Mouse (Mus musculus): Measurements from ENCODE around the gene Calm5.
"Not testable (repeated sequence)": the region's sequence is repeated elsewhere in the genome, so short reads cannot be mapped to it uniquely, and the experiment has no call there.

Calm5 gene

DNA sequence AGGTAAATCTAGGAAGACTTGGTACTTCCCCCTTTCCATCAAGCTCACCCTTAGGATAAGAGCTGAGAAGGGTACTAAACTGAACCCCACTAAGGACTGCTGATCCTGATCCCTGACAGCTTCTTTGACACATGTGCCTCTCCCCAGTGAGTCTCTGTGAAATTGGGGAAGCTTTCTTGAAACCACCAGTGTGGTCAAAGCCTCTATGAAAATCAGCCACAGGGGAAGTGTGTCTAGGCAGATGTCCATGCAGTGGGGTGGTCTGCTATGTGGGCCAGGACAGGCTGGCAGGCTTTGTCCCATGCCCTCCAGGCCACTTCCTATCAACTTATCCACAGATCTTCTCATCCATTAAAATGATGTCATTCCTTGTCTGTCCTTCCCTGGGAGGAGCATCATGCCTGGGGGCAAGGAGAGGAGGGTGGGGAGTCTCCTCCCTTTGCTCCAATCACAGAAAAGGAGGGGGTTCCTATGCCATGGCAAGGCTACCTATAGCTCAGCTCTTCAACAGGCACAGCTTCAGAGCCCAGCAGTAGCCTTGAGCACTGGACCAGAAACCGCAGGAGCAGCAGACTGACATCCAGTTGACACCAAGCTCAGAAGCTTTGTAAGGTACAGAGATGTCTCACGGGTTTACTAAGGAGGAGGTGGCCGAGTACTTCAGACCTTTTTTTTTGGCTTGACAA, at the start of gene Calm5:
TSS of gene Calm5 (plus strand) at position 526 of the 686 bp plus-strand sequence.
- not testable (repeated sequence) for DNase-seq (ENCODE audit: low spot score in 2 of 2)

DNA sequence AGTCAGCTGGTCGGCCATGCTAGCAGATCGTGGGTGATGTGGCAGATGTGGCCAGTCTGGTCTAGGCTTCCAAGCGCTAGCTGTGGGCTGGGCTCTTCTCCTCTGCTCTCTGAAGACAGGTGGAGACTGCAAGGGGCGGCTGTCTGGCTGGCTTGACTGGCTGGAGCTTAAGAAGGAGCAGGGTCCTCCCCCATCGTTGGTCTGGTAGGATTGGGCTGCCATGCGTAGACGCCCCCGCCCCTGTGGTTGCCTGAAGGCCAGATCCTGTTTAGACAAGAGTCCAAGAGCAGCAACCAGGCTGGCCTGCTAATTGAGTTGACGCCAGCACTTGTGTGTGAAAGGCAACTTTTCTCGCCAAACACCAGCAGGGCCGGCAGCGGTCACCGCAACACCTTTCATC, 49.8 kb upstream of the Calm5 start, which contains the start of gene Calml3:
TSS of gene Calml3 (minus strand) at position 131 of the 400 bp plus-strand sequence.
- DNase-seq (ENCODE audit: low spot score in 2 of 2) = no peak

DNA sequence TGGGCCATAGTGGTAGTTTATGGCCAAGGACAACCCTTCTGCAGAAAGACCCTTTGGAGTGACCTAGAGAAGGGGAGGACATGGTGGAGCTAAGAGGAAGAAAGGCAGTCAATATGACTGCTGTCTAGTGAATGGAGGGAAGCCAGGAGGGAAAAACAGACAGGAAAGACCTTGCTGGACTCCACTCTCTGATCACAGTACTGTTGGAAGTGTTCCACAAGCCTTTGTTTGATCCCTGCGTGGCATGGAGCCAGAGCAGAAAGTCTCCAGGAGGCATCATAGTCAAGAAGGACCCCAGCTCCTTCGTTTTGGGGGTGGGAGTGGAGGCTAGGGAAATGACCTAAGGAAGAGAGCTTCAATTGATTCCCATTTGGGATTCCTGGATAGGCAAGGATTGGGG, 48.8 kb upstream of the Calm5 start:
- no peak for DNase-seq (ENCODE audit: low spot score in 2 of 2)

DNA sequence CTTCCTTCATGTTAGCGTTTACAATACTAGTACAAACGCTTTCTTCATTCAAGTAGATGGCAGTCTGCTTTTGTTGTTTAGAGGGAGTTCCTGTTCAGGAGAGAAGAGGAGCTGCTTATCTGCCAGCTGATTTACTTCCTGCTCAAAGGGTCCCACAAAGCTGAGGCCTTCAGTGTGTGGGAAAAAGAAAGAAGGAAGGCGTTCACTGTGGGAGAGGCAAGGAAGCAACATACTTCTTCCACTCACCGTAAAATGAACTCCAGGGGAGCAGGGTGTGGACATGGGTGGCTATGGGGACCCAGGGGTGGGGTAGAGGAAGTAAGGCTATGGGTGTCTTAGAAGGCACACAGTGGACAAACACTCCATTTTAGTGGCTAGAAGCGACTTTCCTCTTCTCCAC, 48.3 kb upstream of the Calm5 start:
- no peak for DNase-seq (ENCODE audit: low spot score in 2 of 2)

DNA sequence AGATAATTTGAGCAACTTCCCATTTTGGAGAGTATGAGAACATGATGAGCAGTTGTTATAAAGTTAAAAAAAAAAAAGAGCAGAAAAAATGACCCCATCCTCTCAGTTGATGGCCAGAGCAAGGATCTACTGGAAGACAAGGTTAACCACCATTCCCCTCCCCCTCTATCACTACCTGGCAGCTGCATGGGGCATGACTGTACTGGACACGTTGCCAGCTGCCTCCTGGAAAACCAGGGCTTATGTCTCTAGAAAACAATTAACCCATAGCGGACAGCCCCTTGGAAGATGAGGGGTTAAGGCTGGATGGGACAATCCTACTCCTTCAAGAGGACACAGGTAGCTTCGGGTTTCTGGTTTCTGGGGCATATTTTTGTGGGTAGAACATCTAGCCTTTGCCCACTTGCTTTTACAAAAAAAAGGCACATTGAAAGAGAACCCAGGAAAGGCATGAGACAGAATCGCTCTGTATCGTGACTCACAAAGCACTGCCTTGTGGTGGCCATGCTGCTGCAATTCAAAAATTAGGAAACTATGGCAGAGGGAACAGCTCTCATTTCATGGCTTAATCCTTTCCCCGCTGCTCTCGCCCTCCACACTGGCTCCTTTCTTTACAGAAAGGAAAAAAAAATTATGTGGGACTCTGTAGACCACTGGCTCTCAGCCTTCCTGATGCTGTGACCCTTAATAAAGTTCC, 46.7 kb upstream of the Calm5 start:
- DNase-seq (ENCODE audit: low spot score in 2 of 2) = no peak

DNA sequence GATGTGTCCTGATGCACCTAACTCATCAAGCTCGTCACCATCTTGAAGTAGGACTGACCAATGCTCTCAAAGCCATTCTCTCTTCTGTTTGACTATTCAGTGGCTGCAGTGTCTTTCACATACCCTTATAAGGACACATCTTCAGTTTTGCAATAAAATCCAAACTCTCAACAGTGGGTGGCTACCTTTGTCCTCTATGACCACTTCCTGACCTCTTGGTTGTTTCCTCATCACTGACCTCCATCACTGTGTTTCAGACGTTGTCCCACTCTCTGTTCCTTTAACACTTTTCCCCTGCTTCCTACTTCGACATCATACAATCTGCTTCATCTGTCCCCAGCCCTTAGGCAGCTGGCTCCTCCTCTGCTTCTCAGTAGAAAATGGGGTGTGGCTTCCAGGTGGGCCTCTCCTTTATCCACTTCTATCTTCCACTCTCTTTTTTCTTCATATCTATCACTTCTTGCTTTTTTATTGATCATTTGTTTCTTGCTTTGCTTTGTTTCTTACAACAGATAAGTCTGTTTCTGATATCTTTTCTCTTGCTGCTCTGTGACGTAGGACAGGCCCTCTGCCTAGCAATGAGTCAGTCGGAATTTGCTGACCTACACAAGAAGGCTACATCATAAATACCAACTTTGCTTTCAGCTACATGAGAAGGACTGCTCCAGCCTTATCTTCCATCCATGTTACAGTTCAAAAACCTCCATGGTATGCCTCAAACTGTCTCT, 35.8 kb upstream of the Calm5 start:
- DNase-seq (ENCODE audit: low spot score in 2 of 2) = no peak

DNA sequence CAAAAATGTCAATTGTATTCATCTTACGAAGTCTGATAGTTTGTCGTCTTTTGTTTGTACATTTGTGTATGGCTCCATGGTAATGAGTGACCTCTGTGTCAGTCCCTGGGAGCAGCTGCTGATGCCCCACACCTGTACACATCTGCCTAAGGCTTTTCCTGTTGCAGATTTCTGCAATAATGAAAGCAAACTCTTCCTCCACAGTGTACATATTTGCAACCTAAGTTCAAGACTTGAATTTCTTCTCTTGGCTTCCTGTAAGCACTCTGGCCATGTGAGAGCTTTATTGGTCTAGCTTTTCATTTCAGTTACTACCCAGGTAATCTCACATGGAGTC, 35.3 kb upstream of the Calm5 start:
- no peak for DNase-seq (ENCODE audit: low spot score in 2 of 2)

DNA sequence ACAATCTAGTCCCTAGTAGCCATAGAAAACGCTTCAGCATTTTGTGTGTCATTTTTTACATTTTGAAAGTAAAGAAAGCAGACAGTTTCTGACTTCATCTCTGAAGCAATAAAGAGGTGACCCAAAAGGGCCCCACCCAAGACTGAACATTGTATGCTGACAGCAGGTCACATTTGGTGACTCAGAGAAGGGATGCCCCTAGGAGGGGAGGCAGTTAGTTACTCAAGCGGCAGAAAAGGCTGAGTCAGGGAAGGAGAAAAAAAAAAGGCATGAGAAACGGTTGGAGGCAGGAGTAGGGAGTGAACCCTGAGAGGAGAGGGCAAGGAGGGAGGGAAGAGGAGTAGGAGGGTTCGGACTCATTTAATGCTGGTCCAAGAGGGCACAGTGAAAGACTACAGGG, 31.9 kb upstream of the Calm5 start:
- DNase-seq (ENCODE audit: low spot score in 2 of 2) = no peak

DNA sequence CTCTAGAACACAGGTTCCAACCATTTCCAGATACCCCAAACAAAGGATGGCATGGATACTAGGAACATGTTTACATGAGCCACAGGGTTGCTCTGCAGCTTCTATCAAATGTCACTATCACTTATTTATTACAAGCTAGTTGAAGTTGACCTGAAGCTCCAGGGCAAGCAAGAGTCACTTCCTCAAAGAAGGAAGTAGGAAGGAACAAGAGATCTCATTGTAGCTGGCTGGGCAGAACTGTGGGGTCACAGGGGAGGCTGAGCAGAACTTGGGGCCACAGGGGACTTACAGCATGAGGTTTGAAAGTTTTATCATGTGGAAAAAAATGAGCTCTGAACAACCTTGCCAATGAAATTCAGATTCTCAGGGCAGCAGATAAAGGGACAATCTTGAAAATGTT, 28.2 kb upstream of the Calm5 start:
- DNase-seq (ENCODE audit: low spot score in 2 of 2) = no peak

DNA sequence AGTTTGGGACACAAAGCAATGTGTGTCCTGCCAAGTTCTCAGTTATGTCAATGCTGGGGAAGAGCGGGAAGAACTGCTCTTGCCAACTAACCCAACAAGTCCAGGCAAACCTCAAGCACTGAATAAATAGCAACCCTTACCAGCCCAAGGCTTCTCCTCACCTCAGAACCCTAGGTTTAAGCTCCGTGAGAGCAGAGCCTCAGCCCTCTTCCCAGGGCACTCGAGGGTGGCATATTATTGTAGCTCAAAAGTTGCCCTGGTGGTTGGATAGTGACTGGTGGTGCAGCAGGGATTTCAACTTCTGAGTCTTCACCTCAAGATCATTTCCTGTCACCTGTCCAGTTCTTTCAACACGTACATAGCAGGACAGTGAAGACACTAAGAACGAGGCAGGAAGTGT, 22.4 kb upstream of the Calm5 start:
- DNase-seq (ENCODE audit: low spot score in 2 of 2) = no peak

DNA sequence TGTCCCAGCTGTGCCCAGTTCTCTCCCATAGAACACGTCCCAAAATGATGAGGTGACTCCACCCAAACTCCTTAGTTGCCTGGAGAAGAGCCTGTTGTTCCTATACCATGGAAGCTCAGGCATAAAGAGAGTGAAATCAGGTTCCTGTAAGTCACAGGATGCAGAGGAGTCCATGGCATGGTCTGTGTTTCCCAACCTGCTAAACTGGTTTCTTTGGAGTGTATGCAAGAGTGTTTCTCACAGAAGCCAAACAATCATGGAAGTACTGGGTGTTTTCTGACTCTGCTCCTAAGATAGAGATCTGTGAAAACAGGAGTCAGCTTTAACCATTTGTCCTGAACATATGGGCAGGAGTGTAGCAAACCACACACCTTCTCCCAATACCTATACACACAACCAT, 22.0 kb upstream of the Calm5 start:
- DNase-seq (ENCODE audit: low spot score in 2 of 2) = no peak

DNA sequence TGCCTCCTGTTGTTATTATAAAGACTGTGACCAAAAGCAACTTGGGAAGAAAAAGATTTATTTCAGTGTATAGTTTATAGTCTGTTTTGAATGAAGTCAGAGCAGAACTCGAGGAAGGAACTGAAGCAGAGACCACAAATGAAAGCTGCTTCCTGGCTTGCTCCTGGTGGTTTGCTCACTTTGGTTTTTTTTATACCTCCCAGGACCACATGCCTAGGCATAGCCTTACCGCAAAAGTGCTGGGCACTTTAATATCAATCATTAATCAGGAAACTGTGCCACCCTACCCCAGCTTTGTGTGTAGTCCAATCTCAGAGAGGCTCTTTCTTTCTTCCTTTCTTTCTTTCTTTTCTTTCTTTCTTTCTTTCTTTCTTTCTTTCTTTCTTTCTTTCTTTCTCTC, 21.5 kb upstream of the Calm5 start:
- DNase-seq (ENCODE audit: low spot score in 2 of 2) = no peak

DNA sequence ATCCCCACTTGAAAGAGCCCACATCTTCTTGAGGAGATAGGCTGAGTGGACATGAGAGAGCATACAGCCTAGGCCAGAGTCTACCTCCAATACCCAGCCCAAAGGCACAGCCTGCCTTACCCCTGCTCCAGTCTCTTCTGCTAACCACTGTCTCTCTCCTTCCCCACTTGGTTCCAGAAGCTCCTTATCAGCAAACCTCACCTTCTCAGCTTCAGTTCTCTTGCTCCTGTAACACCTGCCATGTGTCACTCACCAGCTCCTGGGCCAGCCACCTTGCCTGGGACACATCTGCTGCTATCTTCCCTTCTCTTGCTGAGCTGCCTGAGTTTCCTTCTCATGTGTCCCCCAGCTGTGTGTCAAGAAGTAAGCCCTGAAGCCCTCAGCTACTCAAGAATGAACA, 20.3 kb upstream of the Calm5 start:
- not testable (repeated sequence) for DNase-seq (ENCODE audit: low spot score in 2 of 2)

DNA sequence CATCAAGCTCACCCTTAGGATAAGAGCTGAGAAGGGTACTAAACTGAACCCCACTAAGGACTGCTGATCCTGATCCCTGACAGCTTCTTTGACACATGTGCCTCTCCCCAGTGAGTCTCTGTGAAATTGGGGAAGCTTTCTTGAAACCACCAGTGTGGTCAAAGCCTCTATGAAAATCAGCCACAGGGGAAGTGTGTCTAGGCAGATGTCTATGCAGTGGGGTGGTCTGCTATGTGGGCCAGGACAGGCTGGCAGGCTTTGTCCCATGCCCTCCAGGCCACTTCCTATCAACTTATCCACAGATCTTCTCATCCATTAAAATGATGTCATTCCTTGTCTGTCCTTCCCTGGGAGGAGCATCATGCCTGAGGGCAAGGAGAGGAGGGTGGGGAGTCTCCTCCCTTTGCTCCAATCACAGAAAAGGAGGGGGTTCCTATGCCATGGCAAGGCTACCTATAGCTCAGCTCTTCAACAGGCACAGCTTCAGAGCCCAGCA, 16.6 kb upstream of the Calm5 start, which contains the start of gene Calm4:
TSS of gene Calm4 (plus strand) at position 446 of the 496 bp plus-strand sequence.
- not testable (repeated sequence) for DNase-seq (ENCODE audit: low spot score in 2 of 2)

DNA sequence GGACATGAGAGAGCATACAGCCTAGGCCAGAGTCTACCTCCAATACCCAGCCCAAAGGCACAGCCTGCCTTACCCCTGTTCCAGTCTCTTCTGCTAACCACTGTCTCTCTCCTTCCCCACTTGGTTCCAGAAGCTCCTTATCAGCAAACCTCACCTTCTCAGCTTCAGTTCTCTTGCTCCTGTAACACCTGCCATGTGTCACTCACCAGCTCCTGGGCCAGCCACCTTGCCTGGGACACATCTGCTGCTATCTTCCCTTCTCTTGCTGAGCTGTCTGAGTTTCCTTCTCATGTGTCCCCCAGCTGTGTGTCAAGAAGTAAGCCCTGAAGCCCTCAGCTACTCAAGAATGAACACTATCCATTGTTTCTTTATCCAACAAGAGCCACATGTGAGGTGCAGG, 13.3 kb upstream of the Calm5 start:
- DNase-seq (ENCODE audit: low spot score in 2 of 2) = not testable (repeated sequence)

DNA sequence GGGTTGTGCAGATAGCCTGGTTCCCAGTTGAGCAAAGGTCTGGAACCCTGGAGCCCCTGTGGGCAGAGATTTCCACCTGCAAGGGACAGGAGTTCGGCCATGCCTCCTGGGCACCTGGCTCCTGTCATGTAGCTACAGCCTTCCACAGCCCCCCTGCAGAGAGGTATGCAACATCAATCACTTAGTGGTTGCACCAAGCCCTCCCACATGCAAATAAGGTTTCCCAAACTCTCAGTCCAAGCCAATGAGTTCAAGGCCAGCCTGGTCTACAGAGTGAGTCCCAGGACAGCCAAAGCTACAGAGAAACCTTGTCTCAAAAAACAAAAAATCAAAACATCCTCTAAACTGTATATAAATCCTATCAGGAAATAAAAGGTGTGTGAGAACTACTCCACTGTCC, 3.6 kb upstream of the Calm5 start:
- DNase-seq (ENCODE audit: low spot score in 2 of 2) = no peak

DNA sequence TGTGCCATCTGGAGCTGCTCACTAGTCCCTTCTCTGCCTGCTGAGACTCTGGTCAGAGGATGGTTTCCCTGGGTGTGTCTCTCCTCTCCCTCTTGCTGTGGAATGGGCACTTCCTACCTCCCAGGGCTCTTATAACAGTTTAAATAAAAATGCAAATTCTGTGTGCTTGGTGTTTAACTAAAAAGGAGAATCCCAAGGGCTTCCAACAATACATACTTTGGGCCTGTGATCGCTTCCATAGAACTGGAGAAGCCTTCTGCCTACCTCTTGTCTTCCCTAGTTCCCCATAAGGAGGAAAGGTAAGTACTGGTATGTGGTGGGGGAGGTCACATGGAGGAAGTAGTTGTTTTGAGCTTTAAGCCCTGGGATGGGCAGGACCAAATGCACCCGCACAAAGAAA, 883 bp downstream of the Calm5 start:
- DNase-seq (ENCODE audit: low spot score in 2 of 2) = no peak

DNA sequence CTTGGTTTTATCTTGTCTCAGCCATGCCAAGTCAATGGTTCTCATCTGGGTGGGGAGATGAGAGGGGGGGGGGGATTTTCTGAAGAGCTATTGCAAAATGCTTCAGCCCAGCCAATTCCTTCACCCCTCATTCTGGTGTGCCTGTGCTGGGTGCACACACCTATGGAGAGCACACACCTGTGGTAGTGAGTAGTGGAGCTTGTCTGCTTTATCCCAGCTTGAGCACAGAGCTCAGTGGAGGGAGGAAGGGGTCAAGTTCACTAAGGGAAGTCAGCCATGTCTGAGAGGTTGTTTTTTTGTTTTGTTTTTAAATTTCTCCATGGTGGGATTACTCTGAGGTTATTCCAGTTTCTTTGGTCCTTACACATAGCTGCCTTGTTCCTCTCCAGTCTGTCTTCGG, 2.3 kb downstream of the Calm5 start:
- DNase-seq (ENCODE audit: low spot score in 2 of 2) = no peak

DNA sequence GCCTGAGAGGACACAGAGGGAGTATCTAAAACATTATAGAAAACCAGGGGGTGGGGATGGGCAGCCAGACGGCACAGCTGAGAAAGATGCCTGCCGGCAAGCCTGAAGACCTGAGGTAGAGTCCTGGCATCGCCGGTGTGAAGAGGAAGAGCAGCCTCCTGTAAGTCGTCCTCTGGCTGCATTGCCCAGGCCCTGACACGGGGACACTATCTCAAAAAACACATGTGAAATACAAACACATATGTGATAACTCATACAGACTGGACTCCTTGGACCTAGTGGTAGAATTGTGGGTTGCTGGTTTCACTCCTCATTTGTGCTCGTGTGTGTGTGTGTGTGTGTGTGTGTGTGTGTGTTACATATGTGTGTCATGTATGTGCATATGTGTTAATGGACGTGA, 7.3 kb downstream of the Calm5 start:
- no peak for DNase-seq (ENCODE audit: low spot score in 2 of 2)

DNA sequence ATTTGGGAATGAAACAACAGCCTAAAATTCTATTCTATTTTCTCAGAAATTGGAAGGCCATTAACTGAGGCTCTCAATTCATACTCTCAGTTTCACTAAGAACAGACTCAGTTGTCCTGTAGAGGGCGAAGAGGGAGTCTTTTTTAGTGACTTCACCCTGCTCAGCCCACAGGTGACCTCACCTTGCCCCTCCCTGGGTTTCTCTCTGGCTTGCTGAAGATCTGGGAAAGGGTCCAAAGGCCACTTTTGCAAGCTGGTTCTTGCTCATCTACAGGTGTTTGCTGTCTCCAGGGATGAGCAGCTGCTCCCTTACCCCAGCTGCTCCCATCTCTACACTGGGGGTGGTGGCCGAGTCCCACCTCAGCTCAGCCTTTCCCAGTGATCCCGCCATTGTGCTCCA, 8.4 kb downstream of the Calm5 start:
- no peak for DNase-seq (ENCODE audit: low spot score in 2 of 2)

DNA sequence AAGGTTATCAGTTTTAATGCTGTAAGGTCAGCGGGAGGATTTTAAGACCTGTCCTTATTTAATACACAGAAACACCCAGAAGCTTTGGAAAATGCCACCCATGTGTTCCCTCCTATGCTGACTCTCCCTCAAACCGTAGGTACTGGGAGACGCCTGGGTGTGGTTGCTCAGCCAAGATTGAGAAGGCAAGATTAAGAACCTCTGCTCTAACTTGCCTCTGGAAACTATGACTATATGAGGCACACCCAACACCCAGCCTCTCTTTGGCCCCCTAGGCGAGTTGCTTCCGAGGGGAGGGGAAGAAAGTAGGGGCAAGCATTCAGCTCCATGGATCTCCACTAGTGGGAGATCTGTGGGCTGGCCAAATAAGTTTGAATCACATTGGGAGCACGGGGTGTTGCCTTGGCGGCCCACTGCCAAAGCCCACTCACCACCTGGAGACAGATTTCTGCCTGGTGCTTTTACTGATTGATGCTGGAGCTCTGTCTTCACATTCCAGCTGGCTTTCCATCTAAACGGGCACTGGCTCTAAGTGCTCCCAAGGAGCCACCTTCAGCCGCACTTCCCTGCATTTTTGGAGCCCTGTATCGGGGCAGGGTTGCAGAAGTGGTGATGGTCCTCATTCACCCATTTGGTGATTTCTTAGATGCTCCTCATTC, 9.1 kb downstream of the Calm5 start:
- DNase-seq (ENCODE audit: low spot score in 2 of 2) = no peak

DNA sequence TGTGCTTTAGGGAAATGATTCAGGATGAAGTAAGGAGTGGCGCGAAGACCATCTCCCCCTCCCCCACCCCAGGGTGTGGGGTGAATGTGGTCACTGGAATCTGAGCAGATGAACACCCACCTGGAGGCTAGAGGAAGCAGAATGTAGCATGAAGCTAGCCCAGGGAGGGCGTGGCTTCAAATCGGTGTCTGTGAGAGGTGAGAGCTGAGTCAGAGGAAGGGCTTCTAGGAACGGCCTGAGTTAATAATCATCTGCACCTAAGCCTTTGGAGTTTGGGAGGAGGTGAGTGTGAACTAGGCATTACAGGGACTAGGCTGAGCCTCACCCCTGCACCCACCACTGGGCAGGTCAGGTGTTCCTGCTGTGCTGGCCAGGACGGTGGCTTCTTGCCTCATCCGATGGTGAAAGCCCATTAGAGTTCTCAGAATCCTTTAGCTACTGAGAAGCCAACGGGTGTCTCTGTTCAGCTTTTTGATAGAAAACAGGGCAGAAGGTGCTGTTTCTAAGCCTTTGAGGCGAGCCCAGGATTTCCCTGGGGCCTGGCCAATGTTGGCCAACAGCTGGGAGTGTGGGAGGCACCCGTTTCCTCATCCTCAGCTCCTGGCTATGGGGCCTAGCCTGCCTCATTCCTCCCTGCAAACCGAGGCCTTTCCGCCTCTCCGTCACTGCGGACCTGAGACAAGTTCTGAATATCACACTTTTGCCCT, 11.8 kb downstream of the Calm5 start:
- DNase-seq (ENCODE audit: low spot score in 2 of 2) = no peak
